Mouse (Mus musculus): ENCODE data around the gene Tyr. TPM values are rescaled to one million over a fixed set of nuclear protein-coding genes. Genes with fewer than 3 reads are reported as not detected.
"Not testable (repeated sequence)": the region's sequence is repeated elsewhere in the genome, so short reads cannot be mapped to it uniquely, and the experiment has no call there.

The Tyr gene
- polyA plus RNA-seq (2015; fragmentation: Nextera tagmentation; extraction: Ambion mirVana), result 0.09 and 0.16 TPM in 2 replicates

DNA sequence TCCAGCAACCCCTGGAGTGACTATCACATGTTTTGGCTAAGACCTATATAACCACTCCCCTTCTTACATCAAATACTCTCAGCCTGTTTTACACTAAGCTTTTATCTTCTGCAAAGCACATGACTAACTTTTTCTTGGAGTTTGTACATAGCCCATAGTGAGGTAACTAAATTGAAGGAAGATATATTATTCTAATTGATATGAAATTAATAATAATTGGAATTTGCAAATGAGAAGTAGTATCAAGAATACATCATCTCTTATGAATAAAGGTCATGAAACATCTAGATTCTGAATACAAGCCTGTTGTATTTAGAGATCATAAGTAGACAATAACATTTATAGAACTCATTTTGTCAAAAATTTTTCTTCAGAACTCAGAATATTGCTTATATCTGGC lies at the start of gene Tyr:
Gene Tyr, minus strand, starts transcription at position 101 of the 400 bp plus-strand sequence.
- ATAC-seq (replicated peaks; ENCODE audit: extremely low read depth, insufficient read depth, low FRiP score), result no peak
- no peaks in the 10 kb centered on the region for H3K27me3 ChIP-seq (ENCODE audit: control insufficient read depth, insufficient read depth, low read length)
- no peaks in the 10 kb centered on the region for H3K4me1 ChIP-seq (ENCODE audit: control insufficient read depth, insufficient read depth, low read length)
- H3K4me3 ChIP-seq (ENCODE audit: low read length), result no peak within 1 kb of the TSS
- no peaks in the 10 kb centered on the region for H3K36me3 ChIP-seq (ENCODE audit: control insufficient read depth, insufficient read depth)
- no peaks in the 10 kb centered on the region for H3K9me3 ChIP-seq (replicated peaks; ENCODE audit: control insufficient read depth, low read length)
- H3K27ac ChIP-seq (ENCODE audit: low read length), result no peak within 1 kb of the TSS
- H3K4me2 ChIP-seq (ENCODE audit: low read depth, low read length), result no peak within 1 kb of the TSS
- H3K9ac ChIP-seq (ENCODE audit: low read length), result no peak within 1 kb of the TSS

DNA sequence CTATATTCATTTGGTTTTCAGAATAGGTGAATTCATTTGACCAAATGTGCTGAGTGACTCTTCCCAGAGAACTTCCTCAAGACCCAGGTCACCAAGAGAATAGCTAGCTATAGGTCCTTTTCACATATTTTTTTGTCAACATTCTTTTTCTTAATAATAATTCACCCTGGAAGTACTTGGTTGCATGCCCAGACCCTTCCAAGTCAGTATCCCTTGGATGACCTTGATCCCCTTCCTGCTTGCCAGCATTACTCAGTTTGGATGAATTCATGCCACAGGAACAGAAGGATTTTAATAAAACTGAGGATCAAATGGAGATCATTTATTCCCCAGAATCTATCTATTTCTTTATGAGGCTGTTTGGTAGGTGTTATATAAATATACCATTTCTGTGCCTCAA lies 45.7 kb upstream of the Tyr start:
- H3K4me2 ChIP-seq (ENCODE audit: low read depth, low read length), result no peak overlapping the region
- H3K27ac ChIP-seq (ENCODE audit: low read length), result no peak overlapping the region
- H3K9ac ChIP-seq (ENCODE audit: low read length), result no peak overlapping the region
- no peaks in the 10 kb centered on the region for H3K27me3 ChIP-seq (ENCODE audit: control insufficient read depth, insufficient read depth, low read length)
- H3K4me3 ChIP-seq (ENCODE audit: low read length), result no peak overlapping the region
- H3K36me3 ChIP-seq (ENCODE audit: control insufficient read depth, insufficient read depth), result no peaks in the 10 kb centered on the region
- H3K9me3 ChIP-seq (replicated peaks; ENCODE audit: control insufficient read depth, low read length), result no peaks in the 10 kb centered on the region
- no peaks in the 10 kb centered on the region for H3K4me1 ChIP-seq (ENCODE audit: control insufficient read depth, insufficient read depth, low read length)
- ATAC-seq (replicated peaks; ENCODE audit: extremely low read depth, insufficient read depth, low FRiP score), result no peak

DNA sequence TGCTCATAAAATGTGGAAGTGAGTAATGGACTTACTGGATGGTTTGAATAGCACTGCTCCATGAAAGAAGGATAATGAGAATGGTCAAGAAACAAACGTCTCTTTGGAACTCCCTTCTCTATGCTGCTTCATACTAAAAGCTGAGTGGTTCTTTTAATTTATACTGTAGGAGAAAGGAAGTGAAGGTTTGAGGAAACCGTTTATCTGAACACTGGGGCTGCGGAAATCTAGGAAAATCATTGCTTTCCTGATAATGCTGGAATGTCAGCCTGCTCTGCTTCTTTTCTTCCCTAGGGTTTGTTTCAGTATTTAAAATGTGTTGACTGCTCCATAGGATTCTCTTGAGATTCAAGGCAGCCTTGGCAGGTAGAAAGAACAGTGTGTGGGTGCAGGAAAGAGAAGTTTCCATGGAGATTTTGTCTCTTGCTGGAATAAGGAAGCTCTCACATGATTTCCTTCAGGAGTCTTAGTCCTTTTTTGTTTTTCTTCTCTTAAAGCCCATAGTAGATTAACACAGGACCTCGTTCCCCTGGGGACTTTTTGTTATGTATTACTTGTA lies 891 bp upstream of the Tyr start:
- H3K27ac ChIP-seq (ENCODE audit: low read length), result no peak overlapping the region
- no peak overlapping the region for H3K4me3 ChIP-seq (ENCODE audit: low read length)
- H3K27me3 ChIP-seq (ENCODE audit: control insufficient read depth, insufficient read depth, low read length), result no peaks in the 10 kb centered on the region
- 7% methylated on average over 4 of the region's 4 CpGs for WGBS
- ATAC-seq (replicated peaks; ENCODE audit: extremely low read depth, insufficient read depth, low FRiP score), result peak; percentile 28; the same call in 1 of the 2 replicates
- H3K36me3 ChIP-seq (ENCODE audit: control insufficient read depth, insufficient read depth), result no peaks in the 10 kb centered on the region
- no peak overlapping the region for H3K9ac ChIP-seq (ENCODE audit: low read length)
- H3K4me1 ChIP-seq (ENCODE audit: control insufficient read depth, insufficient read depth, low read length), result no peaks in the 10 kb centered on the region
- no peak overlapping the region for H3K4me2 ChIP-seq (ENCODE audit: low read depth, low read length)
- no peaks in the 10 kb centered on the region for H3K9me3 ChIP-seq (replicated peaks; ENCODE audit: control insufficient read depth, low read length)

DNA sequence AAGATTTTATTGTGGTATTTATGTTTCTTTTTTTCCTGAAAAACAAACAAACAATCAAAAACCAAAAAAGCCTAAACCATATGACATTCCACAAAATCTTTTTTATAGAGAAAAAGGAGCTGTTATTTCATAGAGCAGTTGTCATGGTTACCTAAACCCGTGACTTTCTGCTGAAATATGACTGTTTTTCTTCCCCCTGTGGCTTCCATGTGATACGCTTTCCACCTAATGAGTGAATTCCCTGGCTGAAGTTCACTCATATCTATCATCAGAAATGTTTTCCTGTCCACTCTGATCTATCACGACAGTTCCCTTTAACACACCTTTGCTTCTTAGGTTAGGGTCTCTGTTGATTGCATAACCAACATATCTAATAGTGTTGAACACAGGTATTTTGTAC lies 5.3 kb downstream of the Tyr start:
- H3K27ac ChIP-seq (ENCODE audit: low read length), result no peak overlapping the region
- no peaks in the 10 kb centered on the region for H3K27me3 ChIP-seq (ENCODE audit: control insufficient read depth, insufficient read depth, low read length)
- H3K9ac ChIP-seq (ENCODE audit: low read length), result no peak overlapping the region
- no peaks in the 10 kb centered on the region for H3K9me3 ChIP-seq (replicated peaks; ENCODE audit: control insufficient read depth, low read length)
- no peak overlapping the region for H3K4me3 ChIP-seq (ENCODE audit: low read length)
- H3K4me1 ChIP-seq (ENCODE audit: control insufficient read depth, insufficient read depth, low read length), result no peaks in the 10 kb centered on the region
- WGBS, result 55% methylated on average over 3 of the region's 3 CpGs
- ATAC-seq (replicated peaks; ENCODE audit: extremely low read depth, insufficient read depth, low FRiP score), result no peak
- H3K36me3 ChIP-seq (ENCODE audit: control insufficient read depth, insufficient read depth), result no peaks in the 10 kb centered on the region
- no peak overlapping the region for H3K4me2 ChIP-seq (ENCODE audit: low read depth, low read length)

DNA sequence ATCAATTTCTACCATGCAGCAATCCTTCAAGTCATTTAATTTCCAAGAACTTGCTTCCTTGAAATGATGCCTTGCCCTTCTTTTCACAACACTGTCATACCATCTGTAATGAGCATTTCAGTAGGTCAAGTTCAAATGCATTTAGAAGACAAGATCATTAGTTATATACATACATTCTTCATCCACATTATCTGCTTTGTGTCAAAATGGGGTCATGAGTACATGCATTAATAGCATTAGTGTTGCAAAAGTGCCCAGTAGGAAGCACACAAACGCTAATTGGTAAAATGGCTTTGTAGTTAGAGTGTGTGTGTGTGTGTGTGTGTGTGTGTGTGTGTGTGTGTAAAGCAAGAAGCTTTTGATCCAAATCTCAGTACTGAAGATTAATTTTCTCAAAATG lies 80.0 kb downstream of the Tyr start:
- H3K36me3 ChIP-seq (ENCODE audit: control insufficient read depth, insufficient read depth), result no peaks in the 10 kb centered on the region
- no peak overlapping the region for H3K4me2 ChIP-seq (ENCODE audit: low read depth, low read length)
- H3K9ac ChIP-seq (ENCODE audit: low read length), result no peak overlapping the region
- no peaks in the 10 kb centered on the region for H3K4me1 ChIP-seq (ENCODE audit: control insufficient read depth, insufficient read depth, low read length)
- no peak overlapping the region for H3K27ac ChIP-seq (ENCODE audit: low read length)
- no peaks in the 10 kb centered on the region for H3K27me3 ChIP-seq (ENCODE audit: control insufficient read depth, insufficient read depth, low read length)
- H3K4me3 ChIP-seq (ENCODE audit: low read length), result no peak overlapping the region
- WGBS, result 63% methylated on average over 1 of the region's 1 CpGs
- H3K9me3 ChIP-seq (replicated peaks; ENCODE audit: control insufficient read depth, low read length), result no peaks in the 10 kb centered on the region
- no peak for ATAC-seq (replicated peaks; ENCODE audit: extremely low read depth, insufficient read depth, low FRiP score)

DNA sequence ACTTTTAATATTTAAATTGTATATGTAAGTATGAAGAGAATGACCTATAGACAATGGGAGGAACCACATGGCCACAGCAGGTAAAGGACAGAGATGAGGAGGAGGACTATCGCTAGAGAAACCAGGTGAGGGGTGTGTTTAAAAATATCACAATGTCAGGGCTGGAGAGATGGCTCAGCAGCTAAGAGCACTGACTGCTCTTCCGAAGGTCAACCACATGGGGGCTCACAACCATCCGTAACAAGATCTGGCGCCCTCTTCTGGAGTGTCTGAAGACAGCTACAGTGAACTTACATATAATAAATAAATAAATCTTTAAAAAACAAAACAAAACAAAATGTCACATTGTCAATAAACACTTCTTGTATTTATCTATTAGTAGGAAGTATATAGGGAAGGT lies 81.9 kb downstream of the Tyr start:
- ATAC-seq (replicated peaks; ENCODE audit: extremely low read depth, insufficient read depth, low FRiP score); H3K9ac ChIP-seq (ENCODE audit: low read length); H3K36me3 ChIP-seq (ENCODE audit: control insufficient read depth, insufficient read depth); H3K27ac ChIP-seq (ENCODE audit: low read length); H3K27me3 ChIP-seq (ENCODE audit: control insufficient read depth, insufficient read depth, low read length); H3K4me2 ChIP-seq (ENCODE audit: low read depth, low read length); H3K4me3 ChIP-seq (ENCODE audit: low read length); H3K9me3 ChIP-seq (replicated peaks; ENCODE audit: control insufficient read depth, low read length); H3K4me1 ChIP-seq (ENCODE audit: control insufficient read depth, insufficient read depth, low read length): not testable (repeated sequence)
- 5% methylated on average over 4 of the region's 4 CpGs for WGBS

DNA sequence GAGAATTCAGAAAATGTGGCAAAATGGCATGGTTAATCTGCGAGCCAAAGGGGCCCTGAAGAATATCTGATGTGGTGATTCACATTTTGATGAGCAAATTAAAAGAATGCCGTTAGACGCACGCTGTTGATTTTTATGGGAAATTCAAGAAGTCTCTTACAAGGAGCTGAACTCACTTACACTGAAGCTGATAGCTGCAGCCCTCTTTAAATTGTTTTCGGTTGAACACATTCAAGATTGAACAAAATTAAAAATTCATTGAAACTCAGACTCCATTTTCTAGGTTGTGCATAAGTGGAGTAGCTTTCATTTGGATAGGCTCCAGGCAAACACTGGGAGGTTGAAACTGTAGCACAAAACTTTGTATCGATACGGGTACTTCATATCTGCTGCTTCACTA lies 96.3 kb downstream of the Tyr start:
- no peaks in the 10 kb centered on the region for H3K36me3 ChIP-seq (ENCODE audit: control insufficient read depth, insufficient read depth)
- no peak overlapping the region for H3K9ac ChIP-seq (ENCODE audit: low read length)
- H3K4me2 ChIP-seq (ENCODE audit: low read depth, low read length), result no peak overlapping the region
- H3K27ac ChIP-seq (ENCODE audit: low read length), result no peak overlapping the region
- no peaks in the 10 kb centered on the region for H3K4me1 ChIP-seq (ENCODE audit: control insufficient read depth, insufficient read depth, low read length)
- 86% methylated on average over 7 of the region's 7 CpGs for WGBS
- H3K4me3 ChIP-seq (ENCODE audit: low read length), result no peak overlapping the region
- H3K27me3 ChIP-seq (ENCODE audit: control insufficient read depth, insufficient read depth, low read length), result no peaks in the 10 kb centered on the region
- no peaks in the 10 kb centered on the region for H3K9me3 ChIP-seq (replicated peaks; ENCODE audit: control insufficient read depth, low read length)
- no peak for ATAC-seq (replicated peaks; ENCODE audit: extremely low read depth, insufficient read depth, low FRiP score)

DNA sequence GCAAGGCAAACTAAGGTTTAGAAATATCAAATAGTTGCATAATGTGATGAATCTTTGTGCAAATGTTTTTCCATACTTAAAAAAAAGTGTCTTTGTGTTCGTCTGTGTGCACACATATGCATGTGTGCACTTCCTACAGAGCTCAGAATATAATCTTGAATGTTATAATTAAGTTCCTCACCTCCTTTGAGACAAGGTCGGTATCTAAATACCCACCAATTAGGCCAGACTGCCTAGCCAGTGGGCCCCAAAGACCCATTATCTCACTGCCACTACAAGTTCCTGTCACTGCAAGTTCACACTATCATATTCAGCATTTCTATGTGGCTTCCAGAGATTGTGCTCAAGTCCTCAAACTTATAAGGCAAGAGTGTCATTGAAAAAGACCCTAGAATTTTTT lies 118.4 kb downstream of the Tyr start:
- no peaks in the 10 kb centered on the region for H3K36me3 ChIP-seq (ENCODE audit: control insufficient read depth, insufficient read depth)
- H3K27ac ChIP-seq (ENCODE audit: low read length), result no peak overlapping the region
- H3K4me3 ChIP-seq (ENCODE audit: low read length), result no peak overlapping the region
- H3K27me3 ChIP-seq (ENCODE audit: control insufficient read depth, insufficient read depth, low read length), result no peaks in the 10 kb centered on the region
- H3K9me3 ChIP-seq (replicated peaks; ENCODE audit: control insufficient read depth, low read length), result no peaks in the 10 kb centered on the region
- H3K4me2 ChIP-seq (ENCODE audit: low read depth, low read length), result no peak overlapping the region
- H3K9ac ChIP-seq (ENCODE audit: low read length), result no peak overlapping the region
- 49% methylated on average over 2 of the region's 2 CpGs for WGBS
- ATAC-seq (replicated peaks; ENCODE audit: extremely low read depth, insufficient read depth, low FRiP score), result no peak
- H3K4me1 ChIP-seq (ENCODE audit: control insufficient read depth, insufficient read depth, low read length), result no peaks in the 10 kb centered on the region

All from heart, embryonic 16.5 days (tissue).